Mouse (Mus musculus) brain, embryonic 14.5 days (tissue): Measurements from ENCODE around the gene Tgfbr3. TPM values are rescaled to one million over a fixed set of nuclear protein-coding genes. Genes with fewer than 3 reads are reported as not detected.

Source experiments
- DNase-seq: peaks from one replicate; pipeline ENCODE4 v3.0.0-alpha.2; 2011; ENCODE audit warnings: low read depth
- CTCF ChIP-seq: fragments of 200-500 bp; IDR thresholded peaks from 2 replicates; pipeline ENCODE4 v1.5.1; 2012; ENCODE audit warnings: inconsistent platforms, mild to moderate bottlenecking, moderate library complexity, borderline replicate concordance; ENCODE audit not compliant: insufficient read depth, insufficient read length; ENCODE audit errors: extremely low read depth
- POLR2A ChIP-seq: fragments of 200-500 bp; IDR thresholded peaks from 2 replicates; pipeline ENCODE4 v1.6.1; 2012; ENCODE audit warnings: mild to moderate bottlenecking, inconsistent platforms, borderline replicate concordance; ENCODE audit not compliant: poor library complexity, insufficient read depth, insufficient read length, severe bottlenecking; ENCODE audit errors: extremely low read depth
- polyA plus RNA-seq: library from polyadenylated mRNA; depleted of rRNA; stranded (reverse); fragments of >200 nt; gene quantifications from 2 replicates; pipeline ENCODE4 v1.2.3, GENCODE M21; 2012

The Tgfbr3 gene
- polyA plus RNA-seq, 1 experiment: 5.2 TPM

DNA sequence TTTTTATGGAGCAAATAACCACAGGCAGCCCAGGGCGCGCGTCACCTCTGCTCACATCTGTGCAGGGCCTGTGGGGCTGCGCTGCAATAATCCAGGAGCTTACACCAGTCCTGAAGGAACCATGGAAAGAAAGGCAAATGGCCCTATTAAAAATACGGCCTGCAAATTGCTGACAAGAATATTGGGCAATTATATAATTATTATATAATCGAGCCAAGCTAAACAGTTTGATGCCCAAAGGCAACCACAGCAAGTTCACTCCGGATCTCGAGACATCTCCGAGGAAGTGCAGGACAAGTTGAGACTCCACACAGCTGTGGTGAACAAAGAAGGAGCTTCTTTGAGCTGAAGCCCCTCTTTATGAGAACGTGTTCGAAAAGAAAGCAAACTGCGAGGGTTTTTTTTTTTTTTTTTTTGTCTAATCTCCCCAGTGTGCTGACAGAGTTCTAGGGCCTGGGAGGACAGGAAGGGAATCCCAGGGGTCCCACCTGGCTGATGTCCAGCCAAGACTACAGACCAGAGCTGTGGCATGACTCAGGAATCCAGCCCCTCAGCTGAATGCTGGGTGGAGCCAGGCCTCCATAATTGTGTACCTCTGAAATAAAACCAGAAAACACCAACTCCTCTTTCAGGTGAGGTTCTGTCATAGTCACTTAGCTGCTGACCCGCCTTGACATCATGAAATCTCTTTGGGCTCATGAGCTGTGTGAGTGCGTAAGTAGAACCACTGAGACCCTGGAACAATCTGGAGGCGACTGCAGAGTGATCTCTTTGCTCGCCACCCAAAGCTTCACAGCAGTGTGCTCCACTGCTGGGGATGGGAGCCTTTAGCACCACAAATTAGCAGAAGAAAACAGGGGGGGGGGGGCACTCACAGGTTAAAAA lies 21.1 kb downstream of the Tgfbr3 start:
- no peak for TF ChIP-seq POLR2A
- no peak for TF ChIP-seq CTCF
- no peak for DNase-seq

DNA sequence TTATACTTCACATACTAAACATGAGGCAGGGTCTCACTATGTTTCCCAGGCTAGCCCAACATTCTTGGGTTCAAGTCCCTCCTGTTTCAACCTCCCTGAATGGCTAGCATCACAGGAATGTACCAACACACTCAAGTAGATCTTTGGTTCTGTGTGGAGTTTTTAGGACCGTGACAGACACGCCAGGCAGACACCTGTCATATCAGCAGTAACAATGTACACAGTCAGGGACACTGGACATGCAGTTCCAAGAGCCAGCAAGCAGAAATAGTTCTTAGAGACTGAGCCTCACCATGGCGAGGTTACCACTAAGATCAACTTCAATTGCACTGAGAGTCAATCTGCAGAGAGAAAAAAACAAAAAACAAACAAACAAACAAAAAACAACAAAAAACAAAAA lies 22.9 kb downstream of the Tgfbr3 start:
- TF ChIP-seq POLR2A: no peak
- no peak for TF ChIP-seq CTCF

DNA sequence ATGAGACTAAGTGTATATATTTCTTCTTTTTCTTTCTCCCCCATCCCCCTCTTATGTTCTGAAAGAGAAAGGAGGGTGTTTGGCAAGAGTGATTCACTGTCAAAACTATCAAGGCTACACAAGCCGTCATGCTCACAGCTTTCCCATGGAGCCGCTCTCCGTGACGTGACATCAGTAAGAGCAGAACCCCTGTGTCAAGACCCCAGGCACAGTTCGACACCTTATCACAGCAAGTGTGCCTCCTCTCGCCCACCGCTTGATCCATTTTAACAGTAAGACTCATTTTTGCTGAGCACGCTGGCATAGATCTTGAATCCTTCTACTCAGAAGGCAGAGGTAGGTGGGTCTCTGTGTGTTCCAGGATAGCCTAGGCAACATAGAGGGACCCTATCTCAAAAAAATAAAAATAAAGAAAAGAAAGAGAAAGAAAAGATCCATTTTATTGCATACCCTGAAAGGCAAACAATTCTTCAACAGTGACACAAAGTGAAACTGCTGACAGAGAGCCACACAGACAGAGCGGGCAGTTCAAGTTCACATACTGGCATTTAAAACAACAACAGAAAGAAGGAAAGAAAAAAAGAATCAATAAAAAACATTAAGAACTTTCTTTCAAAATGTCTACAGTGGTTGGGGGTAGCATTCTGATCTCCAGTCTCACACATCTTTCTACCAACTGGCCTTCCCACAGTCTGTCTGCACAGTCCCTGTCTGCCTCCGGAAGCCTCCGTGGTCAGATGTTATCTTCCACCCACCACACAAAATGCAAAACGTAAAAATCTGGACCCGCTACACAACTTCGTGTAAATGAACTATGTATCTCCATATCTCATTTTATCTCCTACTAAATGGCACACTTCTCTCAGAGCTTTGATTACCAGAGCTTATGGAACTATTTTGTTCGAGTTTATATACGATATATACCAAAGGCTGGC lies 24.7 kb downstream of the Tgfbr3 start:
- TF ChIP-seq POLR2A: no peak
- no peak for TF ChIP-seq CTCF
- DNase-seq: no peak

More for the DNA sequence above, 22.9 kb downstream of the Tgfbr3 start:
- DNase-seq: no peak

DNA sequence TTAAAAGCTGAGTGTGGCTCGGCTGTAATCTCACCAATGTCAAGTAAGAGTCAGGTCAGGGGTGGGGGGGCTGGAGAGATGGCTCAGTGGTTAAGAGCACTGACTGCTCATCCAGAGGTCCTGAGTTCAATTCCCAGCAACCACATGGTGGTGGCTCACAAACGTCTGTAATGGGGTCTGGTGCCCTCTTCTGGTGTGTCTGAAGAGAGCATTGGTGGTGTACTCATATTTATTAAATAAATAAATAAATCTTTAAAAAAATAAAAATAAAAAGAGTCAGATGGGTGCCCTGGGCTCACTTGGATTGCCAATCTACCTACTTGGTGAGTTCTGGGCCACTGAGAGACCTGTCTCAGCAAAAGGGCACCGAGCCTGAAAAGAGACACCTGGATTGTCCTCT lies 25.6 kb downstream of the Tgfbr3 start:
- TF ChIP-seq POLR2A (no peak), CTCF (no peak)
- no peak for DNase-seq

DNA sequence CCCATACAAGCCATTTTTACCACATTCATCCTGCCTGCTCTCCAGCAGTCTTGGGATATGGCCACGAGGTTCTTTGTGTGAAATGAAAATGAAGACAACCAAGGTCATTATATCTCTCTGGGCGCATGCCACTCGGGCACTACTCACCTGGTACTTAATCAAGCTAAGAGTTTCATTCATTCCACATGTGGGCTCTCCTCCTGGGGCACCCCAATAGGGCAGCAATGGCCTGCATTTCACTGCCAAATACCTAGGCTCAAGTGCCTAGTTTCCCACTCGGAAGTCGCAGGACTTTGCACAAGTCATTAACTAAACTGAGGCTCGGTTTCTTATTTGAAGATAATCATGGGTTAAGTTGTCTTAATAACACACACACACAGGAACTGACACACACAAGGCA lies 27.5 kb downstream of the Tgfbr3 start:
- TF ChIP-seq CTCF (no peak), POLR2A (no peak)
- no peak for DNase-seq

DNA sequence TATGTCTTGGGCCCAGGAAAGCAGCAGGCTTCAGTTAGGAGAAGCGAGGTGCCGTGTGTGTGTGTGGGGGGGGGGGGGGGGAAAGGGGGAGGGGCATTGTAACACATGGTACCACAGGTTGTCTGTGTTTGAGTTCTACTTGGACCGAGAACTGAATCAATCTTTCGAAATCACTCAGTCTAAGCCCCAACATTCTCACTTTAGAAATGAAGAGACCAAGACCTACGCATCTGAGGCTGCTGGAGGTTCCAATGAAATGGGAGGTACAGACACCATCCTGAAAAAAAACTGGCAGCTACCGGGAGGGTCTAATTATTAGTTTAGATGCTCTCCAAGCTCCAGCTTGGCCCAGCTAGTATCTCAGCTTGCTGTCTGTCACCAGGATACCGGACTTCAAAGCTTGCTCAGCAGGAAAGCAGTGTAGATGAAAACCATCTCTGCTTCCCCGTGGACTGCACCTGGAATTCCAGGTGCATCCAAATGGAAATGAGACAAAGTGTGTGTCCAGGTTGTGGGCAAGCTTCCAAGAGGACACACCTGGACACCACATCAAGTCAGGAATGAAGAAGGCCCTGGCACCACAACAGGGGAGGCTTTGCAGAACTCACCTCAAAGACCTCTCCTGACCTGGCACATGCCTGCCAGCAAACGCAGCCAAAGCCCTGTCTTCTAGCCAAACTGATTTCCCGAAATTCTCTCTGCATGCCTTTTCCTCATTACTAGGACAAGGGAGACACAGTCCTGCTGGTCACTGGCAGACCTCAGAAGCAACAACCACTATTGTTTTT lies 28.5 kb downstream of the Tgfbr3 start:
- TF ChIP-seq CTCF (no peak), POLR2A (no peak)
- no peak for DNase-seq

DNA sequence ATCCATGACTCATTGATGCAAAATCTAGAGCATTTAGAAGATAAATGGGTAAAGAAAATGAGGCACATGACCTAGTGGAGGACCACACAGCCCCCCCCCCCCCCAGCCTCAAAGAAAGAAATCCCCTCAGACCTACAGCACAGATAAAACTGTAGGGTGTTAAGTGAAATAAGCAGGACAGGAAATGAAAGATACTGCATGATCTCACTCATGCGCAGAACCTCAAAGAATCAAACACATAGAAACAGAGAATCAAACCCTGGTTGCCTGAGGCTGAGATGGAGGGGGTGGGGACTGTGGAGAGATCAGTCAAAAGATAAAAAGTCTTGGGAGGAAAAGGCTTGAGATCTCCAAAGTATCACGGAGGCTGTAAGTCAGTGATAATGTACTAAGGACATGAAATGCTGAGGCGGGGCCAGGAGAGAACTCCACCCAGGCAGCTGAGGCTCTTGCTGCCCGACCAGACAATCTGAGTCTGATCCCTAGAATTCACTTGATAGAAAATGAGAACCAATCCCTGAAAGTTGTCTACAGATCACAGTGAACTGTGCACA lies 29.9 kb downstream of the Tgfbr3 start:
- TF ChIP-seq CTCF (no peak), POLR2A (no peak)
- no peak for DNase-seq

DNA sequence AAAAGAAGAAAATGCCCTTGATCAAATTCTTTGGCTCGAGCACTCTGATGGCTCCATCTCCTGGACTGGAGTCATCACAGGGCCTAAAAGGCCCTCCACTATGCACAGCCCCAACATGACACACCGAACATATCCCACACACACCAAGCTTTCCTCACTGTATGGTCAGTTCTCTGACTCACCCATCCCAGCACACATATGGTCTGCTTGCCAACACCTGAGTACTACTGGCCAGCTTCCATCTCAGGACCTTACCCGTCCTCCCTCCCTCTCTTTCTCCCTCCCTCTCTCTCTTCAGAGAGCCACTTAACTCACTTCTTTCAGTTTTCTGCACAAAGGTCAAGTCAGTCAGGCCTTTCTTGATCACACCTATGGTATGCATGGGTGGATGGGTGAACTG lies 36.0 kb downstream of the Tgfbr3 start:
- no peak for DNase-seq
- TF ChIP-seq POLR2A (no peak), CTCF (no peak)

DNA sequence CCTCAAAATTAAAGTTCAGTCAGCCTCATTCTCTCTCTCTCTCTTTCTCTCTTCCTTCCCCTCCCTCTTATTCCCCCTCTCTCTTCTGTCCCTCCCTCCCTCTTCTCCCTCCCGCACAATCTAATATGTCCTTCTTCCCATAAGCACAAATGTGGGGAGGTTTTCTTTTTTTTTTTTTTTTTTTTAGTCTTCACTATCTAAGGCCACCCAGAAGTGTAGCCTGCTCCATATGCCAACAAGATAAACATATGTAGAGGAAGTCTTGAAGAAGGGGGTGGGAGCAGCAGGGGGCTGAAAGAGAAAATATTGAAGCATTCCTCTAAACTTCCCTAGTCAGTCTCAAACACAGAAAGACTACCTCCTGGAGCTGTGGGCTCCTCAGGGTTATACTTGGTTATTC lies 37.0 kb downstream of the Tgfbr3 start:
- TF ChIP-seq CTCF (no peak), POLR2A (no peak)
- DNase-seq: no peak

DNA sequence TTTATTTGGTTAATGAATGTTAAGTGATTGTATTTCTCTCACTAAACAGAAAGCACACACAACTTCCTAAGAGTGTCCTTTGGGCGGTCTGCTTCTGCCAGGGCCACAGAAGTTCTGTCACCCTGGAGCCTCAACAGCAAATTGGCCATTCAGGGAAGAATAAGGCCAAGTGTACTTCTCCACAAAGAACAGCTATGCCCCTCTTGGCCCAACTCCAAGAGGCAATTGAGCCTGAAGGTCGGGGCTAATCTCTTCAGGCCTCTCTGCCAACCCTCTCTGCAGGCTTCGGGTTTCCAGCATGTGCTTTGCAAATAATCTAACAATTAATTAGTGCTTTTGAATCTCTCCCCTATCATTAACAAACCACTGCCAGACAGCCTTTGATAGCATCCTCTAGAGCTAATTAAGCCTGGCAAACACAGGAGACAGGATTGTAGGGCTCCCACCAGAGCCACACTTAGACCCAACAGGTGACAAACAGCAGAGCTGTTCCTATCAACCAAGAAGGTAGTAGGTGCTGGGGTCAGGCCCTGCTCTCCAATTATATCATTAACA lies 37.6 kb downstream of the Tgfbr3 start:
- TF ChIP-seq POLR2A (no peak), CTCF (no peak)
- DNase-seq: peak; percentile 98

DNA sequence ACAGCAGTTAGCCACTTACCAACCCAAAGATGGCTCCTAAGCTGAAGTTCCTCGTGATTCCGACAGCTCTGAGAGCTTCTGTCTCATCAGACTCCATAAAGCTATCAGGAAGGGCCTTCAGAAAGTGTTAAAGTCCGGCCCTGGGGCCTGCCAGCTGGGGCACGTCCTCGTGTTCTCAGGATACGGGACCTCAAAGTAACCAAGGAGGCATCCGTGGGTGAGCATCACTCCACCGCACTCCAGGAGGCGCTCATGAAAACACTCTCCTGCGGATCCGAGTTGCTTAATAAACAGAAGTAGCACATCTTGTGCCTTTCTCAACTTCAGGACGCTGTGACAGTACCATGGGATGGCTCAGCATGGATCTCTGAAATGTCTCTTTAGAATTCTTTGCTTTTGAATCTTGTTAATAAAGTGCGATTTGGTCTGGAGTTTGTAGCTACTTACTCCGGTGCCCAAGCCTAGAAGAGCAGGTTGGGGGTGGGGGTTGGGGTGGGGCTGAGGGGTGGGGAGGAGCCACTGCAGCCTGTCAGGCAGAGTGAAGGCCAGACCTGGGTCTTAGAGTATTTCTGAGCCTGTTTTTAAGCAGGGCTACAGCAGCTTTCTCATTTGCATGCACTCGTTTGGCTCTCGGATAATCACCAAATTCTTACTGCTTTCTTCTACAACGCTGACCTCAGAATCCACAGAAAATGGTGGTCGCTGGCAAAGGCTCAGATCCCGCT lies 38.7 kb downstream of the Tgfbr3 start:
- no peak for TF ChIP-seq POLR2A
- TF ChIP-seq CTCF: no peak
- no peak for DNase-seq
